Mouse (Mus musculus): ENCODE measurements at regions not wholly inside any gene's neighbourhood (a gene's known extent, or its start where the extent isn't known, plus 50 kb on each side); places are given as distances from the start of the nearest gene placed in this dataset.

DNA sequence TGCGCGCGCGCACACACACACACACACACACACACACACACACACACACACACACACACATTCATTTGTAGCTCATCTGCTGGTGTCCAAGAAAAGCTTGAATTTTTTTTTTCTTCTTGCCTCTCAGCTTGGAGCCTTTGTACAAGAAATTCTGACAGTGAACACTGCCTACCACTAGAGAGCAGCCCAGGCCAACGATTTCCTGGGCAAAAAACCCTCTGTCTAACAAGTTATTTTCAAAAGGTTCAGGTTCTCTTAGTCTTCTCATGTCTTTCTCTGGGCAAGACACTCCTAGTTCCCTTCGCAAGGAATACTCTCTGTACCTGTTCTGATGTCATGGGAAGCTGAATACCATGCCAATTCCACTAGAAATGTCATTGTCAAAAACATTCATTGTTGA lies 171.9 kb downstream of the Dio2 start:
- TF ChIP-seq EP300 (IDR thresholded peaks at IDR 0.05; ENCODE audit: low read depth) (no peak), CTCF (IDR thresholded peaks at IDR 0.05; ENCODE audit: low read depth) (peak; percentile 62)
